ENCODE assay signal across 8 mouse cellular contexts in genomic region chr2:178413481-178414260, GRCm38 (mm10). TPM values are rescaled to one million over a fixed set of nuclear protein-coding genes. Genes with fewer than 3 reads are reported as not detected.
DNase-seq lines count a peak whose midpoint lies in the region; ATAC-seq and TF ChIP-seq lines count a peak whose summit lies in the region.

No protein-coding gene starts in this region.

- intact Hi-C loops in heart, adult 2 months (cut with DNase I), result loop anchor here (5.0 kb wide), 1 partner anchor 79 kb away; no protein-coding TSS in a partner anchor

- no peak for TF ChIP-seq POLR2A in heart, adult 2 months (IDR thresholded peaks at IDR 0.05; ENCODE audit: insufficient read depth, low read depth, low read length)

- no peaks in the 10 kb centered on the region for H3K79me2 ChIP-seq in heart, adult 2 months (replicated peaks; ENCODE audit: control insufficient read depth, insufficient read depth, low read length)

- H3K27me3 ChIP-seq in megakaryocyte, embryonic 14.5 days (replicated peaks), result peaks cover 9% of the 10 kb centered on the region
- no peaks in the 10 kb centered on the region for H3K27me3 ChIP-seq in heart, adult 2 months (ENCODE audit: control insufficient read depth, insufficient read depth, low read length)
- H3K27me3 ChIP-seq in midbrain, embryonic 12.5 days, result peaks cover 50% of the 10 kb centered on the region

- TF ChIP-seq EP300 in heart, adult 2 months (IDR thresholded peaks at IDR 0.05; ENCODE audit: insufficient read depth, low read depth, low read length), result no peak

- peaks cover 20% of the 10 kb centered on the region for H3K36me3 ChIP-seq in megakaryocyte, embryonic 14.5 days (replicated peaks; ENCODE audit: low read length)
- H3K36me3 ChIP-seq in heart, adult 2 months (ENCODE audit: control insufficient read depth, insufficient read depth, low read length), result no peaks in the 10 kb centered on the region
- no peaks in the 10 kb centered on the region for H3K36me3 ChIP-seq in midbrain, embryonic 12.5 days

- 19% methylated on average over 71 of the region's 75 CpGs for WGBS in heart, adult 2 months
- 21% methylated on average over 60 of the region's 75 CpGs for WGBS in midbrain, embryonic 12.5 days

- H3K27ac ChIP-seq in heart, adult 2 months, result peak overlapping the region; percentile 90
- no peak overlapping the region for H3K27ac ChIP-seq in midbrain, embryonic 12.5 days (replicated peaks)

- DNase-seq in cerebellum, adult 9-10 months, result peak; percentile 42
- peak; percentile 58 to 60 for DNase-seq in heart, adult 2 months
- peak; percentile 22 to 38 for DNase-seq in layer of hippocampus, adult 8-10 months (ENCODE audit: low spot score in 2 of 2)
- no peak for DNase-seq in T-cell, adult 2 months (ENCODE audit: low spot score)

- H3K4me2 ChIP-seq in midbrain, embryonic 12.5 days (replicated peaks), result peak overlapping the region; percentile 88

- no peak for TF ChIP-seq CTCF in heart, adult 2 months (IDR thresholded peaks at IDR 0.05)

- H3K9me3 ChIP-seq in megakaryocyte, embryonic 14.5 days, result no peaks in the 10 kb centered on the region
- H3K9me3 ChIP-seq in midbrain, embryonic 12.5 days, result no peaks in the 10 kb centered on the region; the same call in 1 of the 2 replicates

- peak overlapping the region; percentile 98 for H3K4me3 ChIP-seq in megakaryocyte, embryonic 14.5 days (replicated peaks)
- H3K4me3 ChIP-seq in heart, adult 2 months, result peak overlapping the region; percentile 70
- peak overlapping the region; percentile 56 for H3K4me3 ChIP-seq in midbrain, embryonic 12.5 days

- H3K4me1 ChIP-seq in megakaryocyte, embryonic 14.5 days, result peaks cover 69% of the 10 kb centered on the region
- H3K4me1 ChIP-seq in heart, adult 2 months (ENCODE audit: control insufficient read depth, insufficient read depth, low read length), result peaks cover 10% of the 10 kb centered on the region
- H3K4me1 ChIP-seq in midbrain, embryonic 12.5 days, result peaks cover 15% of the 10 kb centered on the region

- ATAC-seq in megakaryocyte, adult 5-6 weeks (ENCODE audit: poor library complexity, severe bottlenecking), result no peak
- ATAC-seq in midbrain, embryonic 12.5 days (ENCODE audit: low FRiP score, low read depth), result peak; percentile 24
- ATAC-seq in granulocyte monocyte progenitor cell, adult 5-6 weeks (replicated peaks; ENCODE audit: poor library complexity, severe bottlenecking), result no peak

- peak overlapping the region; percentile 92 for H3K9ac ChIP-seq in heart, adult 2 months (ENCODE audit: low read depth, low read length)
- H3K9ac ChIP-seq in midbrain, embryonic 12.5 days (replicated peaks), result peak overlapping the region; percentile 59

RNA-seq across cellular contexts. Expression of gene Ppp1r3d, which starts 0.6 kb away (rescaled TPM):
- 8.0 and 20.4 TPM in 2 replicates for polyA plus RNA-seq in megakaryocyte, embryonic 14.5 days (2012; ENCODE audit: insufficient read depth, low replicate concordance)
- total RNA-seq in megakaryocyte, adult 5-6 weeks (2015), result 7.4 and 7.5 TPM in 2 replicates
- total RNA-seq in megakaryocyte, adult 5-6 weeks (2017), result 5.4 and 5.8 TPM in 2 replicates
- 10 to 100 TPM; 12.6 to 13.7 TPM for total RNA-seq in heart, adult 2 months (2021)
- 10.0 and 16.4 TPM in 2 replicates for polyA plus RNA-seq in heart, adult 2 months (2012; rRNA removed)
- total RNA-seq in layer of hippocampus, adult 8-10 months (2022), result 1 to 10 TPM; 4.5 to 6.0 (median 5.2) TPM
- 1.3 and 1.4 TPM in 2 replicates for polyA plus RNA-seq in midbrain, embryonic 12.5 days (2016; fragmentation: Nextera tagmentation; extraction: Ambion mirVana)
- total RNA-seq in granulocyte monocyte progenitor cell, adult 5-6 weeks (2014; fragmentation: Nextera tagmentation), result 2.4 and 3.2 TPM in 2 replicates
- total RNA-seq in granulocyte monocyte progenitor cell, adult 5-6 weeks (2017), result 0.73 and 1.0 TPM in 2 replicates

RNA-seq across cellular contexts. Expression of gene Fam217b, which starts 0.7 kb away (rescaled TPM):
- polyA plus RNA-seq in megakaryocyte, embryonic 14.5 days (2012; ENCODE audit: insufficient read depth, low replicate concordance), result 6.1 and 12.1 TPM in 2 replicates
- total RNA-seq in megakaryocyte, adult 5-6 weeks (2015), result 10.2 and 16.0 TPM in 2 replicates
- total RNA-seq in megakaryocyte, adult 5-6 weeks (2017), result 5.9 and 8.6 TPM in 2 replicates
- 10 to 100 TPM in 1 of 2 experiments, 1 to 10 TPM in 1; 9.1 to 10.6 TPM for total RNA-seq in heart, adult 2 months (2021)
- polyA plus RNA-seq in heart, adult 2 months (2012; rRNA removed), result 5.5 and 9.5 TPM in 2 replicates
- total RNA-seq in layer of hippocampus, adult 8-10 months (2022), result 10 to 100 TPM; 45.5 to 54.6 (median 47.5) TPM
- 2.0 and 2.6 TPM in 2 replicates for polyA plus RNA-seq in midbrain, embryonic 12.5 days (2016; fragmentation: Nextera tagmentation; extraction: Ambion mirVana)
- 7.0 and 7.4 TPM in 2 replicates for total RNA-seq in granulocyte monocyte progenitor cell, adult 5-6 weeks (2014; fragmentation: Nextera tagmentation)
- 3.9 and 5.9 TPM in 2 replicates for total RNA-seq in granulocyte monocyte progenitor cell, adult 5-6 weeks (2017)

RNA-seq across cellular contexts. Expression of gene Sycp2, which starts 6.2 kb away (rescaled TPM):
- polyA plus RNA-seq in megakaryocyte, embryonic 14.5 days (2012; ENCODE audit: insufficient read depth, low replicate concordance), result 0.03 TPM in 1 of 2 replicates, not detected in the other
- 0.96 and 3.1 TPM in 2 replicates for total RNA-seq in megakaryocyte, adult 5-6 weeks (2015)
- total RNA-seq in megakaryocyte, adult 5-6 weeks (2017), result 1.4 and 1.5 TPM in 2 replicates
- total RNA-seq in heart, adult 2 months (2021), result under 1 TPM; 0.84 to 0.89 TPM
- 0.04 and 0.09 TPM in 2 replicates for polyA plus RNA-seq in heart, adult 2 months (2012; rRNA removed)
- total RNA-seq in layer of hippocampus, adult 8-10 months (2022), result 1 to 10 TPM in 3 of 4 experiments, under 1 TPM in 1; 0.55 to 1.8 (median 1.3) TPM
- polyA plus RNA-seq in midbrain, embryonic 12.5 days (2016; fragmentation: Nextera tagmentation; extraction: Ambion mirVana), result 0.07 and 0.17 TPM in 2 replicates
- total RNA-seq in granulocyte monocyte progenitor cell, adult 5-6 weeks (2014; fragmentation: Nextera tagmentation), result 0.06 TPM in 1 of 2 replicates, not detected in the other
- total RNA-seq in granulocyte monocyte progenitor cell, adult 5-6 weeks (2017), result not detected in 2 replicates

RNA-seq across cellular contexts. Expression of gene Cdh26, which starts 16.7 kb away (rescaled TPM):
- polyA plus RNA-seq in megakaryocyte, embryonic 14.5 days (2012; ENCODE audit: insufficient read depth, low replicate concordance), result not detected in 2 replicates
- total RNA-seq in megakaryocyte, adult 5-6 weeks (2015), result not detected in 2 replicates
- not detected in 2 replicates for total RNA-seq in megakaryocyte, adult 5-6 weeks (2017)
- total RNA-seq in heart, adult 2 months (2021), result not detected
- polyA plus RNA-seq in heart, adult 2 months (2012; rRNA removed), result 0.12 and 0.76 TPM in 2 replicates
- total RNA-seq in layer of hippocampus, adult 8-10 months (2022), result under 1 TPM; 0.14 to 0.47 (median 0.24) TPM
- 0.18 TPM in 1 of 2 replicates, not detected in the other for polyA plus RNA-seq in midbrain, embryonic 12.5 days (2016; fragmentation: Nextera tagmentation; extraction: Ambion mirVana)
- not detected in 2 replicates for total RNA-seq in granulocyte monocyte progenitor cell, adult 5-6 weeks (2014; fragmentation: Nextera tagmentation)
- total RNA-seq in granulocyte monocyte progenitor cell, adult 5-6 weeks (2017), result not detected in 2 replicates
